Mouse (Mus musculus): Measurements from ENCODE around the gene Apol7e. TPM values are rescaled to one million over a fixed set of nuclear protein-coding genes. Genes with fewer than 3 reads are reported as not detected.
"Not testable (repeated sequence)": the region's sequence is repeated elsewhere in the genome, so short reads cannot be mapped to it uniquely, and the experiment has no call there.

Apol7e gene
- polyA plus RNA-seq (2015; fragmentation: Nextera tagmentation; extraction: Ambion mirVana): 0.03 TPM in 1 of 2 replicates, not detected in the other

DNA sequence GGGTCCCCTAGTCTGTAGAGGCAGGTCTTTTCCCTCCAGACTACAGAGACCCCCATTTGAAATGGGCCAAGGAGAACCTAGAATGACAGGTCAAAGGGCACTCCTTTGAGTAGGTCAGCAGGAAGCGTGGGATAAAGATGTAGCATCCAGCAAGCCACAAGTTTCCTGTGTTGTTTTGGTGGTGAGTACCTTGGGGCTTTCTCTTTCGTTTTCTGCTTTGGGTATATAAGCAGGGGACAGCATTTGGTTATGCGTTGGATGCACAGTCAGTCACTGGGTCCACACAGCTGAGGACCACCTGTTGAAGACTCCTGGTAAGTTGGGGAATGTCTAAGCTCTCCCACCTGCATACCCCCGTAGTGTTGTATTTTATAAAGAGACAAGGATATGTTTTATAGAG lies at the start of gene Apol7e:
Apol7e (plus strand) TSS at position 202 of the 400 bp plus-strand sequence.
- H3K4me1 ChIP-seq (replicated peaks); H3K27me3 ChIP-seq; H3K4me3 ChIP-seq (replicated peaks); ATAC-seq (ENCODE audit: insufficient read depth); H3K9me3 ChIP-seq (replicated peaks); H3K9ac ChIP-seq; H3K4me2 ChIP-seq; H3K36me3 ChIP-seq (replicated peaks); H3K27ac ChIP-seq (replicated peaks): not testable (repeated sequence)
- WGBS (ENCODE audit: insufficient replicate concordance): 45% methylated on average over 4 of the region's 4 CpGs

DNA sequence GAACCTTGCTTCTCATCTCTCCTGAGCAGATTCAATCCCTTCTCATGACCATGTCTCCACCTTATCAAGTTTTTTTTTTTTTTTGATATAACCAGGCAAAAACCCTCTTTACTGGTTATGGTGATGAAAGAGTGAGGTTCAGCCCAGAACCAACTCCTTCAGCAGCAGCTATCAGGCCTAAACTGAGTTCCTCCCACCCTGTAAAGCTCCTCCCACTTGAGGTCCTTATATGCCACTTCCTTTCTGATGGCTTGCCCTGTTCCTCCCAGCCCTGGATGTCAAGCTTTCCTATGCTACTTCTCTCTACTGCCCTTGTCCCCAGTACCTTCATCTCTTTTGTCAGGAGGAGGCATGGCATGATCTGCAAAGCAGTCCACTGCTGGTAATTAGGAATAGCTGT lies 47.5 kb upstream of the Apol7e start:
- not testable (repeated sequence) for H3K4me2 ChIP-seq; ATAC-seq (ENCODE audit: insufficient read depth); H3K9me3 ChIP-seq (replicated peaks)

DNA sequence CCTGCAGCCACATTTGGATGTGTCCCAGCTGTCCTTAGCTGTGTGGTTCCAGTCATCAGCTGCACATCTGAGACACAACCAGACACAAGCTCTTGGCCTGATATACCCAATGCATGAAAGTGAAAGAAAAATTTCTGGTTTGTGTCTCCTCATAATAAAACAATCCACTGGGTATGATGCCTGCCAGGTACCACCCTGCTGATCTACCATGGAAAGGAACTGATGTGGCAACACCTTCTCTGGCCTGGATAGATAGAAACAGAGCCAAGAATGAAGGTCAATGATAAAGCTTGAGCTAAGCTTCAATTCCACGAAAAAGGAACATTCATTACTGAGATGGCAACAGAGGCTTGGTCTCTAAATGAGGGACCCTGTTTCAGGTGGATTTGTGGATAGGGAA lies 38.9 kb upstream of the Apol7e start:
- H3K27ac ChIP-seq (replicated peaks); H3K4me1 ChIP-seq (replicated peaks); ATAC-seq (ENCODE audit: insufficient read depth); H3K27me3 ChIP-seq; H3K9ac ChIP-seq; H3K36me3 ChIP-seq (replicated peaks); H3K4me3 ChIP-seq (replicated peaks); H3K9me3 ChIP-seq (replicated peaks); H3K4me2 ChIP-seq: not testable (repeated sequence)
- WGBS (ENCODE audit: insufficient replicate concordance): 34% methylated on average over 1 of the region's 1 CpGs

More for the DNA sequence above, 47.5 kb upstream of the Apol7e start:
- H3K27ac ChIP-seq (replicated peaks); H3K27me3 ChIP-seq; H3K4me3 ChIP-seq (replicated peaks); H3K36me3 ChIP-seq (replicated peaks); H3K4me1 ChIP-seq (replicated peaks); H3K9ac ChIP-seq: not testable (repeated sequence)

DNA sequence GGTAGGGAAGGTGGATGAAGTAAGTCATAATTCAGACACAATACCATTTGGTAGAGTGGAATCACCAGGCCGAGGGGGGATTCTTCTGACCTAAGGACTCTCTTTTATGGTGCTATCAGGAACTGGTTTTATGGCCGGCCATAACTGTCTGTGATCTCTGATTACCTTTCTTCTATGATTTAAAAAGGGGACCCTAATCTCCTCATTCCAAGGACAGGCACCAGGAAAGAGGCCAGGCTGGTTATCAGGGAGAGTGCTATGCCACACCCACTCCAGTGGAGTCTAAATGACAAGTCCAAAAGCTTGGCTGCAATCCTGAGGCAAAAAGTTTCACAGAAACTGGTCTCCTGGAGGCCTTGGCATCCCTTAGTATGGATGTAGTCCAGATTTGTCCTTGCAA lies 36.8 kb upstream of the Apol7e start:
- WGBS (ENCODE audit: insufficient replicate concordance): 38% methylated on average over 2 of the region's 2 CpGs
- H3K4me2 ChIP-seq; H3K36me3 ChIP-seq (replicated peaks); H3K27ac ChIP-seq (replicated peaks); H3K4me3 ChIP-seq (replicated peaks); H3K9me3 ChIP-seq (replicated peaks); H3K4me1 ChIP-seq (replicated peaks); H3K27me3 ChIP-seq; ATAC-seq (ENCODE audit: insufficient read depth); H3K9ac ChIP-seq: not testable (repeated sequence)

DNA sequence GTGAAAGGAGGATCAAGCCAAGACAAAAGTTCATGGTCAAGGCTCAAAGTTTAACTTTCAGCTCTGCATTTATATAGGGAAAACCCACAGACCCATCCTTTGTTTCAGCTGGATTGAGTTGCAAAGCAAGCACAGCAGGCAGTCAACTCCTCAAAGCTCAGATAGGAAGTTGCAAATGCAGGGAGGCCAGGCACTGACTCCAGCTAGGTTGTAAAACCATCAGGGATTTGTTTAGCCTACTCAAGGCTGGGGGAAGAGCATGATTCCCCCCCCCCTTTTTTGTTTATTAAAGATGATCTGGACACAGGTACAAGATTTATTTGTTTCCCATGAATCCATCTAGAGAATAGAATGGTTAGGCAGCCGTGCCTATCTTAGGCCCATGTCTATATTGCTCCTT lies 24.6 kb upstream of the Apol7e start:
- H3K27ac ChIP-seq (replicated peaks); H3K4me3 ChIP-seq (replicated peaks); ATAC-seq (ENCODE audit: insufficient read depth); H3K4me1 ChIP-seq (replicated peaks); H3K9ac ChIP-seq; H3K9me3 ChIP-seq (replicated peaks); H3K27me3 ChIP-seq; H3K36me3 ChIP-seq (replicated peaks); H3K4me2 ChIP-seq: not testable (repeated sequence)
- WGBS (ENCODE audit: insufficient replicate concordance): 39% methylated on average over 1 of the region's 1 CpGs

DNA sequence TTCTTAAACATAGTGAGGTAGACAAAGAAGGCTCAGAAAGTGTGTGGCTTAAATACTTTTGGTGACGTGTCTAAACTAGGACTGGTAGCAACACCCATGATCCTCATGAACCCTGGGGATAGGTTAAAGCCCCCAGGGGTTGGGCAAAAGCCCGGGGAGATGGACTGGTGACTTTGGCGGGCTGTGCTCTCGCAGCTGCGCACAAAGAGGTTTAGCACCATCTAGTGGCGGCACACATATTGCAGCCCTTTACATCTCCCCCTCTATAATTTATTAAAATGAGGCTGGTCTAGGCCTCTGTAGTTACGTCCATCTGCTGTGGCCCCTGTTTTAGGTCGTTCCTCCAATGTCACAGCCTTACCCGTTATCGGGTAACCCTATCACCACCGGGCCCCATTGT lies 14.7 kb upstream of the Apol7e start:
- not testable (repeated sequence) for ATAC-seq (ENCODE audit: insufficient read depth); H3K27ac ChIP-seq (replicated peaks); H3K9ac ChIP-seq; H3K9me3 ChIP-seq (replicated peaks); H3K4me1 ChIP-seq (replicated peaks); H3K27me3 ChIP-seq; H3K4me2 ChIP-seq; H3K36me3 ChIP-seq (replicated peaks); H3K4me3 ChIP-seq (replicated peaks)
- WGBS (ENCODE audit: insufficient replicate concordance): 11% methylated on average over 11 of the region's 11 CpGs

DNA sequence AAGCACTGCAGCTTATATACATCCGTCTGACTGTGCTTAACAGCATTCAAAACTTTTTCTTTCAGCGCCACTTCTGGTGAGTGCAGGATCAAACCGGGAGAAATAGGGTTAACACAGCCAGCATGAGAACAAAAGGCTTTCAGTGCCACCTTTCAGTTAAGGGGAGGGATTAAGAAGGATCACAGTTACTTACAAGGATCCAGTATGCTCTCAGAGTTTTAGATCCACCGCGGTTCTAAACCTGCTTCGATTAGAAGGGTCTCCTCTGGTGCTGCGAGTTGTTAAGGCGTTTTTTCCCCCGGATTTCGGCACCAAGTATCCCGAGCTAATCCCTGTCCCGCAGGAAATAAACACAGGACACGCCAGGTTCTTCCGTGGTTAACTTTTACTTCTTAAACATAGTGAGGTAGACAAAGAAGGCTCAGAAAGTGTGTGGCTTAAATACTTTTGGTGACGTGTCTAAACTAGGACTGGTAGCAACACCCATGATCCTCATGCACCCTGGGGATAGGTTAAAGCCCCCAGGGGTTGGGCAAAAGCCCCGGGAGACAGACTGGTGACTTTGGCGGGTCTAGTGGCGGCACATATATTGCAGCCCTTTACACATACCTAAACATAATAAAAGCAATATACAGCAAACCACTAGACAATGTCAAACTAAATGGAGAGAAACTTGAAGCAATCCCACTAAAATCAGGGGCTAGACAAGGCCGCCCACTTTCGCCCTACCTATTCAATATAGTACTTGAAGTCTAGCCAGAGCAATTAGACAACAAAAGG lies 6.9 kb upstream of the Apol7e start:
- 7% methylated on average over 20 of the region's 20 CpGs for WGBS (ENCODE audit: insufficient replicate concordance)
- H3K27ac ChIP-seq (replicated peaks); H3K4me3 ChIP-seq (replicated peaks); H3K36me3 ChIP-seq (replicated peaks); H3K9me3 ChIP-seq (replicated peaks); H3K4me1 ChIP-seq (replicated peaks); H3K27me3 ChIP-seq; ATAC-seq (ENCODE audit: insufficient read depth); H3K9ac ChIP-seq; H3K4me2 ChIP-seq: not testable (repeated sequence)

DNA sequence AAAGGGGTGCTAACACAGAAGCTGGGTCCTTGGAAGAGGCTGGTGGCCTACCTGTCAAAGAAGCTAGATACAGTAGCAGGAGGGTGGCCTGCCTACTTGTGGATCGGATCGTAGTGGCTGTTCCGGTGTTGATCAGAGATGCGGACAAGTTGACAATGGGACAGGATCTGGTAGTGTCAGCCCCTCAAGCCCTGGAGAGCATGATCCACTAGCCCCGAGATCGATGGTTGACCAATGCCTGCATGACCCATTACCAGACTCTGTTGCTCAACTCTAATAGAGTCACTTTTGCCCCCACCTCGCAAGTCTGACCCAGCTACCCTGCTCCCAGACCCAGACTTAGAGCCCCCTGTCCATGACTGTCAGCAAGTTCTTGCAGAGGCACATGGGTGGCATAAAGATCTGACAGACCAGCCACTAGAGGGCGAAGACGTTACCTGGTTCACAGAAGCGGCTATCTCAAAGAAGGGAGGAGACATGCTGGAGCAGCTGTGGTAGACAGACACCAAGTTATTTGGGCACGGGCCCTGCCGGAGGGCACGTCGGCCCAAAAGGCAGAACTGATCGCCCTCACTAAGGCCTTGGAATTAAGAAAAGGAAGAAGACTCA lies 3.9 kb upstream of the Apol7e start:
- not testable (repeated sequence) for H3K4me1 ChIP-seq (replicated peaks); ATAC-seq (ENCODE audit: insufficient read depth); H3K9ac ChIP-seq; H3K9me3 ChIP-seq (replicated peaks); H3K27me3 ChIP-seq; H3K27ac ChIP-seq (replicated peaks); H3K36me3 ChIP-seq (replicated peaks); H3K4me2 ChIP-seq; H3K4me3 ChIP-seq (replicated peaks)
- 34% methylated on average over 13 of the region's 15 CpGs for WGBS (ENCODE audit: insufficient replicate concordance)

DNA sequence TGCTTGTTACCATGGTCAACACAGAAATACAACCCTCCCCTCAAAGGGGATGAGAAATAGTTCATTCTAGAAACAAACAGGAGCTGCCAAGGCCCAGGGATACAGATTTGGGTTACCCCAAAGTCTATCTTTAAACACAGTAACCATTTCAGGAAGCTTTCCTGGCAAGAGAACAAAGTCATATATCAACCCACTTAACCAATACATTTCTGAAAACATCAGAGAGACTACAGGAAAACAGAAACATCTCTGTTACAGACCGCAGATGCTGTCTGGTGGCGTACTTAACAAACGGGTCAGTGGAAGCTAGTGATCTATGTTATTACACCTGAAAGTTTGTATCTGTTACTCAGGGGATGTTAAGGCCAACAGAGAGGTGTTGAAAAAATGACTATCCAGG lies 6.6 kb downstream of the Apol7e start:
- not testable (repeated sequence) for H3K4me3 ChIP-seq (replicated peaks); H3K27ac ChIP-seq (replicated peaks); H3K4me2 ChIP-seq; H3K4me1 ChIP-seq (replicated peaks); H3K27me3 ChIP-seq; H3K9me3 ChIP-seq (replicated peaks); ATAC-seq (ENCODE audit: insufficient read depth); H3K36me3 ChIP-seq (replicated peaks); H3K9ac ChIP-seq
- 74% methylated on average over 3 of the region's 3 CpGs for WGBS (ENCODE audit: insufficient replicate concordance)

DNA sequence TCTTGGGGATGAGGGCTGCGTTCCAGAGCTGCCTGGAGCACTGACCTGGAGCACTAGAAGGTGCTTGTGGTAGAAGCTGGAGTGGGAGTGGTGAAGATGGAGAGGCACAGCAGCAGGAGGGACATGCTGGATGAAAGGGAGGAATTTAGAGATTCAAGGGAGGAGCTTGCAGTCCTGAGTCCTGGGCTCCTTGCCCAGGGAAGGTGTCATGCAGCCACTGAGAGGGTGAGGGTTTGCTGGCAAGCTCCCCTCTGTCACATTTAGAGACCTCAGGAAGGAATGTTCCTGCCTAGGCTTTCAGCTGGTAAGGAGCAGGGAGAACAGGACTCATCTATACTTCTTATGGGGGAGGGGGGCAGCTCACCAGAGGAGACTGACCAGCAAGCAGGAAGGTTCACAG lies 10.3 kb downstream of the Apol7e start:
- WGBS (ENCODE audit: insufficient replicate concordance): 64% methylated on average over 1 of the region's 1 CpGs
- H3K4me1 ChIP-seq (replicated peaks); H3K9ac ChIP-seq; H3K36me3 ChIP-seq (replicated peaks); H3K4me3 ChIP-seq (replicated peaks); ATAC-seq (ENCODE audit: insufficient read depth); H3K27ac ChIP-seq (replicated peaks); H3K4me2 ChIP-seq; H3K27me3 ChIP-seq; H3K9me3 ChIP-seq (replicated peaks): not testable (repeated sequence)

DNA sequence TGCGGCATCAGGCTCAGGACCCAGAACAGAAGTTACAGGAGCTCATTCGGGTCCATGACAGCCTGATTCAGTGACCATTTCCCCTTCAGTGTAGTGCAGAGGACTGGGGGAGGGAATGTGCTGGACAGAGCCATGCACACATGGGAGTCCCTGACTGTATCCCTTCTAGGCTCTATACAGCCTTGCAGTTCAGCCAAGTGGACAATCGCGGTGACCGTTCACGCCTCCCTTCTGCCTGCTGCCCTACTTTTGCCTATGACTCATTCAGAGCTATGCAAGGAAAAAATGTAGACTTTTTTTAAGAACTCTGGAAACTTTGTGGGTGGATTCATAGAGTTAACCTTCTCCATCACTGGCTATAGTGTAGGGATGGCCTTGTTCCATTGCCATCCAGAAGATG lies 19.6 kb downstream of the Apol7e start:
- H3K4me1 ChIP-seq (replicated peaks); H3K9ac ChIP-seq; ATAC-seq (ENCODE audit: insufficient read depth); H3K4me3 ChIP-seq (replicated peaks); H3K36me3 ChIP-seq (replicated peaks); H3K4me2 ChIP-seq; H3K27me3 ChIP-seq; H3K9me3 ChIP-seq (replicated peaks); H3K27ac ChIP-seq (replicated peaks): not testable (repeated sequence)
- WGBS (ENCODE audit: insufficient replicate concordance): 55% methylated on average over 6 of the region's 6 CpGs

DNA sequence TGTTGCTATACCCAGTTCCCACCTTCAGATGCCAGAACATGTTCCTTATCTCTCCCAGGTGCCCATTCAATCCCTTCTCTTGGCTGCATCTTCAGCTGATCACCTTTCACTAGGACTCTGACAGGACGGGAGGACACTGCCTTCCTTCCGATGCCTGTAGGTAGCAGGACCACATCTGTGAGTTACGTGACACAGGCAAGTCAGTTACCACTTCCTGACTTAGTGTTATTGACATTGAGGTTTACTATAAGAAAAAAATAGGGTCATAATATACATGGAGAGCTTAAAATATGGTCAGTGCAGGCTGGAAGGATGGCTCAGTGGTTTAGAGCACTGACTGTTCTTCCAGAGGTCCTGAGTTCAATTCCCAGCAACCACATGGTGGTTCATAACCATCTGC lies 22.9 kb downstream of the Apol7e start:
- ATAC-seq (ENCODE audit: insufficient read depth); H3K9me3 ChIP-seq (replicated peaks); H3K4me3 ChIP-seq (replicated peaks); H3K36me3 ChIP-seq (replicated peaks); H3K4me1 ChIP-seq (replicated peaks); H3K9ac ChIP-seq; H3K4me2 ChIP-seq; H3K27me3 ChIP-seq; H3K27ac ChIP-seq (replicated peaks): not testable (repeated sequence)
- no CpG with 5 or more reads among the region's 3 CpGs for WGBS (ENCODE audit: insufficient replicate concordance)
